Comparison of ENCODE assay signal across 8 mouse cellular contexts in genomic region chr8:54705743-54706142, GRCm38 (mm10).
DNase-seq lines count a peak whose midpoint lies in the region; ATAC-seq and TF ChIP-seq lines count a peak whose summit lies in the region.
"Had no signal": no experiment of that assay in that cellular context is flagged by ENCODE, and none has a peak within 500 bp of the region (broad histone marks: within the 10 kb centered on the region; RNA-seq: fewer than 3 reads in every experiment).

No protein-coding gene starts in this region.

- no peak for ATAC-seq in hindbrain, embryonic 14.5 days (ENCODE audit: low FRiP score)
- no peak for ATAC-seq in hindbrain, embryonic 13.5 days (ENCODE audit: low FRiP score)
- no peak for ATAC-seq in embryonic facial prominence, embryonic 14.5 days (ENCODE audit: low read depth)
- ATAC-seq in erythroid progenitor cell, adult 5-6 weeks (replicated peaks; ENCODE audit: low FRiP score, poor library complexity, severe bottlenecking): no peak
- ATAC-seq: midbrain, embryonic 13.5 days had no signal

- no peaks in the 10 kb centered on the region for H3K9me3 ChIP-seq in hindbrain, embryonic 14.5 days (ENCODE audit: control insufficient read depth, low read length)
- H3K9me3 ChIP-seq in hindbrain, embryonic 13.5 days: no peaks in the 10 kb centered on the region
- H3K9me3 ChIP-seq in ES-E14 (ENCODE audit: control insufficient read depth, insufficient read depth, low read depth, low read length): no peaks in the 10 kb centered on the region
- no peaks in the 10 kb centered on the region for H3K9me3 ChIP-seq in embryonic facial prominence, embryonic 14.5 days (ENCODE audit: control insufficient read depth, low read length)
- H3K9me3 ChIP-seq: midbrain, embryonic 13.5 days had no signal

- no peak overlapping the region for H3K27ac ChIP-seq in hindbrain, embryonic 14.5 days
- H3K27ac ChIP-seq in hindbrain, embryonic 13.5 days: no peak overlapping the region
- H3K27ac ChIP-seq in ES-E14 (ENCODE audit: insufficient read depth, low read depth, low read length, poor library complexity, severe bottlenecking): no peak overlapping the region
- no peak overlapping the region for H3K27ac ChIP-seq in embryonic facial prominence, embryonic 14.5 days (replicated peaks; ENCODE audit: low read depth, low read length)
- H3K27ac ChIP-seq: midbrain, embryonic 13.5 days had no signal

- no peaks in the 10 kb centered on the region for H3K36me3 ChIP-seq in hindbrain, embryonic 14.5 days (replicated peaks; ENCODE audit: control insufficient read depth, insufficient read depth)
- H3K36me3 ChIP-seq in hindbrain, embryonic 13.5 days: no peaks in the 10 kb centered on the region
- H3K36me3 ChIP-seq in ES-E14 (ENCODE audit: control insufficient read depth, insufficient read depth, low read length, poor library complexity, severe bottlenecking): no peaks in the 10 kb centered on the region
- no peaks in the 10 kb centered on the region for H3K36me3 ChIP-seq in embryonic facial prominence, embryonic 14.5 days (ENCODE audit: control insufficient read depth, insufficient read depth, low read length)
- H3K36me3 ChIP-seq: midbrain, embryonic 13.5 days had no signal

- DNase-seq in hindbrain, embryonic 14.5 days (ENCODE audit: low spot score): peak; percentile 42
- peak; percentile 44 for DNase-seq in 416B (ENCODE audit: low read depth)
- DNase-seq in ES-E14 (ENCODE audit: low read depth, low spot score): peak; percentile 26
- peak; percentile 5 for DNase-seq in embryonic facial prominence, embryonic 14.5 days (ENCODE audit: low spot score)
- DNase-seq in gastrocnemius, postnatal 25 days: no peak

- H3K4me1 ChIP-seq in hindbrain, embryonic 14.5 days (replicated peaks; ENCODE audit: control insufficient read depth, insufficient read depth, low read length): no peaks in the 10 kb centered on the region
- H3K4me1 ChIP-seq in hindbrain, embryonic 13.5 days (replicated peaks): no peaks in the 10 kb centered on the region
- H3K4me1 ChIP-seq in ES-E14 (ENCODE audit: control insufficient read depth in 2 of 2, insufficient read depth in 2 of 2, low read length in 2 of 2, poor library complexity in 1 of 2): no peaks in the 10 kb centered on the region
- H3K4me1 ChIP-seq in embryonic facial prominence, embryonic 14.5 days (ENCODE audit: control insufficient read depth, insufficient read depth, low read length): no peaks in the 10 kb centered on the region
- H3K4me1 ChIP-seq: midbrain, embryonic 13.5 days had no signal

- H3K4me3 ChIP-seq in hindbrain, embryonic 14.5 days (replicated peaks; ENCODE audit: low read length): no peak overlapping the region
- H3K4me3 ChIP-seq in hindbrain, embryonic 13.5 days: no peak overlapping the region
- H3K4me3 ChIP-seq in ES-E14 (ENCODE audit: insufficient read depth in 1 of 2, low read depth in 1 of 2, low read length in 2 of 2, poor library complexity in 1 of 2, severe bottlenecking in 1 of 2): no peak overlapping the region
- no peak overlapping the region for H3K4me3 ChIP-seq in embryonic facial prominence, embryonic 14.5 days (ENCODE audit: low read depth, low read length)
- H3K4me3 ChIP-seq: midbrain, embryonic 13.5 days had no signal

- H3K9ac ChIP-seq in hindbrain, embryonic 14.5 days: no peak overlapping the region
- no peak overlapping the region for H3K9ac ChIP-seq in hindbrain, embryonic 13.5 days
- H3K9ac ChIP-seq in ES-E14 (ENCODE audit: insufficient read depth, low read depth, low read length, poor library complexity, severe bottlenecking): no peak overlapping the region
- H3K9ac ChIP-seq in embryonic facial prominence, embryonic 14.5 days (ENCODE audit: low read depth, low read length): no peak overlapping the region
- H3K9ac ChIP-seq: midbrain, embryonic 13.5 days had no signal

- 54% methylated on average over 2 of the region's 2 CpGs for WGBS in hindbrain, embryonic 14.5 days
- 68% methylated on average over 2 of the region's 2 CpGs for WGBS in hindbrain, embryonic 13.5 days
- WGBS in embryonic facial prominence, embryonic 14.5 days: 48% methylated on average over 2 of the region's 2 CpGs

- H3K27me3 ChIP-seq in hindbrain, embryonic 14.5 days (ENCODE audit: control insufficient read depth, insufficient read depth, low read length): no peaks in the 10 kb centered on the region
- H3K27me3 ChIP-seq in hindbrain, embryonic 13.5 days: no peaks in the 10 kb centered on the region
- no peaks in the 10 kb centered on the region for H3K27me3 ChIP-seq in embryonic facial prominence, embryonic 14.5 days (replicated peaks; ENCODE audit: control insufficient read depth, insufficient read depth, low read length)
- H3K27me3 ChIP-seq: midbrain, embryonic 13.5 days had no signal

- in situ Hi-C loops in ES-E14 (cut with MboI; ENCODE audit: low sequenced_read_pairs in 2 of 2, unreplicated experiment in 2 of 2): no loop called here

- H3K4me2 ChIP-seq in hindbrain, embryonic 14.5 days (replicated peaks): no peak overlapping the region
- no peak overlapping the region for H3K4me2 ChIP-seq in hindbrain, embryonic 13.5 days
- H3K4me2 ChIP-seq in embryonic facial prominence, embryonic 14.5 days (ENCODE audit: low read depth, low read length): no peak overlapping the region
- H3K4me2 ChIP-seq: midbrain, embryonic 13.5 days had no signal

TF ChIP-seq in ES-E14, 5 proteins besides CTCF, POLR2A, EP300 and RAD21:
- peak; percentile 51; the same call in 1 of the 2 replicates for TF ChIP-seq ZC3H11A (IDR thresholded peaks at IDR 0.05; ENCODE audit: borderline replicate concordance, low read depth, low read length)
- TF ChIP-seq MAFK (IDR thresholded peaks at IDR 0.05; ENCODE audit: insufficient read depth, low read depth, low read length): no peak
